Mouse (Mus musculus) layer of hippocampus, adult 8-10 months (tissue): ENCODE measurements around the gene Fam124a. TPM values are rescaled to one million over a fixed set of nuclear protein-coding genes. Genes with fewer than 3 reads are reported as not detected.
"Not testable (repeated sequence)": the region's sequence is repeated elsewhere in the genome, so short reads cannot be mapped to it uniquely, and the experiment has no call there.

ENCODE experiments used
- DNase-seq, 2 experiments: peaks; one replicate each; pipeline ENCODE4 v3.0.0; 2022; ENCODE audit warnings: low spot score in 2 of 2
- total RNA-seq, 4 experiments: library from RNA; stranded (reverse); gene quantifications; 2 replicates each; pipeline ENCODE4 v1.2.4; 2022

Fam124a gene
- 10 to 100 TPM; 12.8 to 15.6 (median 13.7) TPM for total RNA-seq

DNA sequence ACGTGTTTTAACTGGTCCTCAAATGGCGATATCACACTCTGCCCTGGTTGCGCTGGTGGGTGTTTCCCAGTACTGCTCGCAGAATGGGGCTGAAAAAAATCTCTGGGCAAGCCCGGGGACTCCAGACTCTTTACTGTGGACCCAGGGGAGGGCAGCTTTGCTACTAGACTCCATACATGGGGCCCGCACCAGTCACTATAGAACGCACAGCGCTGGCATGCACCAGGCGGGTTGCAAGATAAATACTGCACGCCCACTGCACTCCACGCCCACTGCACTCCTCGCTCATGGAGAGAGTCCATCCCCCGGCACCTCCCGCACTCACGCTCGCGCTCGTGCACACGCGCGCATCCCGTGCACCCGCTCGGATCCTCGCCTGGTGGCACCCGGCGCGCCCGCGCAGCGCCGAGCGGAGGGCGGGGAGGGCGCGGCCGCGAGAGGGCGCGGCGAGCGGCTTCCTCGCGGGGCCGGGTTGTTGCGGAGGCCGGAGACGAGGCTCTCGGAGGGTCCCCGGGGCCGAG, at the start of gene Fam124a:
TSS of gene Fam124a (plus strand) at position 429 of the 521 bp plus-strand sequence.
- peak; percentile 59 to 64 for DNase-seq

DNA sequence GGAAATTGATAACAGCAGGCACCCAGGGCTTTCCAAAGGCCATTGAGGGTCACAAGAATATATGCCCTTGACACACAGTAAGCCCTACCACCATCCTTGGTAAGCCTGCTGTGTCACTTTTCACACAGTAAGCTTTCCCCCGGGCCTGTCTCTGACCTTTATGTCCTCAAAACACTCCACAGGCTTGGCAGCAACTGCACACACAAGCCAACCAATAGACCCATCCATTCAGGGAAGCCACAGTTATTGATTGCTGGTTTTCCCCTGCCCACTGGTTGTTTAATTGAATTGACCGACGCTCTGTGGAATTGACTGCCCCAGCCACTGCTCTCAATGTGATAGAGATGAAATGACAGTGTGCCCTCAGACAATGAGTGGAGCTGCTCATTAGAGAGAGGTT, 49.3 kb upstream of the Fam124a start:
- DNase-seq: no peak

- no peak for DNase-seq
Observed at GRCm38 (mm10) chr14:62509350-62509749, 46.2 kb upstream of the Fam124a start.

DNA sequence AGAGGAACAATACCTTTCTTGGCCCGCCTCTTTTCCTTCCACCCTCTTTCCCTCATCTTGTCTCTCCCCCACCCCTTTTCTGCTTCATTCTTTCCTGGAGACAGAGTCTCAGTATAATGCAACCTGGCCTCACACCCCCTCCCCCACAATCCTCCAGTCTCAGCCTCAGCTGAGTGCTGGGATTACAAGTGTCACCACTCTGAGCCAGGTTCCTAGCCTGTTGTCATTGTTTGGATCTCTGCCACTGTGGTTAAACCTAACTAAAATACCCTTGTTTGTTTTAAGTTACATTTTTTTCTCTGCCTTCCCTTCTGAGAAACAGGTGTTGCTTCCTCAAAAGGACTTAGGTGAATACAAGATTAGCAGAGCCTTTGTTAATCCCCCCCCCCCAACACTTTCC, 42.7 kb upstream of the Fam124a start:
- no peak for DNase-seq

GRCm38 (mm10) chr14:62530951-62531350, 24.6 kb upstream of the Fam124a start:
- DNase-seq: no peak

DNA sequence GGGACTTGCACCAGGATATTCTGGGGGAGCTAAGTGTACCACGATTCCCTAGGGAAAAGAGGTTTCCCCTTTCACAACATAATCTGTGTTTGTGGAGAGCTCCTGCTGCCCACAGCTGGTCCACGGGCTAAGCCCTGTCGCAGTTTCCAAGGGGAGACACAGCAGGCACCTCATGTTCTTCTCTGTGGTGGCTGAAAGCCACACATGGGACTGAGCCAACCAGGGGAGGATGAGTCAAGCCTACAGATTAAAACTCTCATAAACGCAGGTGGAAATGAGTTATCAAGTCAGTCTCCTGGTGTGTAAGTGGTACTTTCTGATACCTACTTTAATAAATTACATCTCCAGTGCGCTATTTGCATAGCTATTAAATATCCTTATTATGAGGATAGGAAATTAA, 19.4 kb upstream of the Fam124a start:
- no peak for DNase-seq

GRCm38 (mm10) chr14:62536988-62537387, 18.5 kb upstream of the Fam124a start:
- DNase-seq: no peak

DNA sequence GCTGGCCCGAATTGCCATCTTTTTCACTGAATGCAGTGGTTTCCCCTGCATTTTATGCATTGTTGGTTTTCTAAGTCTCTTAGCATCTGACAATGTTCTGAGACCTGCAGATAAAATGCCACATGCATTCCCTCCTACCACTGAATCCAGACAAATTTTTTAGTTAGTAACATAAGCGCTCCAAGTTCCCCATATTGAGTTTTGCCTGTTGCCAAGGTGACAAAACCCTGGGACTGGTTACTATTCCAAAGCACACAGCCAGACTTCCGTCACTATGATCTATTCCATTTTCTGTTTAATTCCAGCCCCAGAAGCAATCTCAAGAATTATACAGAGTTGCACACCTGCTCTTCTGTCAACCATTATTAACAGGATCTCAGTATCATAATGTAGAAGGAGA, 15.7 kb upstream of the Fam124a start:
- DNase-seq: peak in 1 of 2 experiments; percentile 25

GRCm38 (mm10) chr14:62541751-62542150, 13.8 kb upstream of the Fam124a start:
- DNase-seq: no peak

DNA sequence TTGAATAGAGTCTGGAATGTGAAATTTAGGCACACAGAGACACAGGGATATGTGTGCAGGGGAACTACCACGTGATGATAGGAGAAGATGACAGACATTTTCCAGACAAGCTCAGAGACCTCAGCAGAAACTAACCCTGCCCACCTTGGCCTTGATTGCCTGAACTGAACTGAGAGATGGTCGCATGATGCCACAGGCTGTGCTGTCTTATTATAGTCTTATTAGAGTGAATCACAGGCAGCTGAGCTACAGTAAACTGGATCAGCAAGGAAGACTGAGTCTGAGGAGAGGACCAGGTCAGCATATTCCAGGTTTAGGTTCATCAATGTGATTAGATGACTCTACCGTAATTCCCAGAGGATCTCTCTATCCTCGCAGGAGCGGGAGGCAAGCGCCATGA, 9.2 kb upstream of the Fam124a start:
- no peak for DNase-seq

- DNase-seq: peak in 1 of 2 experiments; percentile 22
Observed at GRCm38 (mm10) chr14:62546746-62547145, 8.8 kb upstream of the Fam124a start.

DNA sequence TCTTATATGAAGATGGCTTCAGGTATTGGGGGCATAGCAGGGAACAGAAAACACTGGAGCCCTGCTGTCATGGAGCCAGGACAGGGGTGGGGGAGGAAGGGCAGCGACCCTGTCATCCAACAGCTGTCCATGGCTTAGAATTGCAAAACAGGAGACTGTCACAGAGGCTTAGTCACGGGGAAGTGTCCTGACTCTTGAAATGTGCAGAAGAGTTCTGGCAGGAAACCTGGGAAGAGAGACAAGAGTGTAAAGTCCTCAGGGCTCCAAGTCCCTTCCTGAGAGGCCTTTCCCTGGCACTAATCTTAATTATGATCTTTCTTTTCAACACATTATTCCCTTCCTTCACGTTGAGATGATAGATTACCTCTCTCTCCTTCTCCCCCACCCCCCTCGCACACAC, 5.4 kb upstream of the Fam124a start:
- no peak for DNase-seq

- DNase-seq: no peak
Observed at GRCm38 (mm10) chr14:62552771-62553170, 2.8 kb upstream of the Fam124a start.

GRCm38 (mm10) chr14:62553786-62554185, 1.8 kb upstream of the Fam124a start:
- DNase-seq: no peak

- DNase-seq: peak in 1 of 2 experiments; percentile 11
Observed at GRCm38 (mm10) chr14:62555840-62556810, 588 bp downstream of the Fam124a start.

- no peak for DNase-seq
Observed at GRCm38 (mm10) chr14:62557111-62557510, 1.6 kb downstream of the Fam124a start.

DNA sequence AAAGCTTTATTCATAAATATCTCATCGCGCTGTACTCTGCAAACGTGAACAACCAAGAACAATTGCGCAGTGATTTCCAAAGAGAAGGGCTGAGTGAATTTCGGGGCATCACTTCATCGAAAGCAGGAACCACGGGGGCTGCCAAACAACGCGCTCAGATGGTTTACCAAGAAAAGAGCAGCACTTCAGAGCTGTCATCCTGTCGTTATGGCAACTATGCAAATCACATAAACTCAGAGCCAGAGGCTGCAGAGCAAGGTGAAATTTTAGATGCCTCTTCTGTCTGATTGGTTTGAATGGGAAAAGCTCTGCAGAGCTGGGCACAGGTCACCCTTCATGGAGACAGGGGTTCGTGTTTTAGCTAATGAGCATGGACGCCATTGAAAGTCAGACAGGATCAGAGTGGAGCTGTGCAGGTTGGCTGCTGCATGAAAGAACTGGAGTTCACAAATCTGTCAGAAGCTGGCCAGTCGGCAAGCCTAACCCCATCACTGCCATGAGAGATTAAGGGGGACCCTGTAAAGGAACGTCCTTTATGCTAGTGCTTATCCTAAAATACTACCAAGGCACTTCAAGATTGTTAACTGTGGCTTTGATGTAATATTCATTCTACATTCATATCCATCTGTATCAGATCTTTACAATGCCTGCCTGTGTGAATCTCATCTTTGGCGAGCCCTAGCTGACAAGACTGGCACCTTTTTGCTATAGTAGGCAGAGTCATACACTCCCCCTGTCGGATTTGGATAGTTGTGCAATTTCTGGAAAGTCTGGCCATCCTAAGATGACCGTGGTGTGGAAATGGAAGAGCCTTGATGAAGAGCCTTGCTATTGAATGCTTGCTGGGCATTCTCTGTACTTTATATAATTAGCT, 6.6 kb downstream of the Fam124a start:
- DNase-seq: peak; percentile 52 to 61

DNA sequence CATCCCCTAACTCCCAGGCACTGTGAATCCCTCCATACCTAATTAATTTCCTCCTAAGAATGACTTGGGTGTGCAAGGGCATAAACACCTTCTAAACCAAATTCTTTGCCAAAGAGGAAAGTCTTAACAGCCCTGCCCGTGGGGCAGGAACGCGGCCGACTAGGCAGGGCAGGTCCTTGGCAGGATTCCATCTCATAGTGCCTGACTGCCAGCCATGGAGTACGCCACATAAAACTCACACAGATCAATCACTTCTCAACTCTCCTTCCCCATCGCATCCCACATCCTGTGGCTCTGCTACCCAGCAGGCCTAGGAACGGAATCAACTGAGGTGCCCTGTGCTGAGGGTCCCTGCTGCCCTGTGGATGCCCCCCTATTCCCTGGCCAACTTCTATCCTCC, 8.1 kb downstream of the Fam124a start:
- no peak for DNase-seq

DNA sequence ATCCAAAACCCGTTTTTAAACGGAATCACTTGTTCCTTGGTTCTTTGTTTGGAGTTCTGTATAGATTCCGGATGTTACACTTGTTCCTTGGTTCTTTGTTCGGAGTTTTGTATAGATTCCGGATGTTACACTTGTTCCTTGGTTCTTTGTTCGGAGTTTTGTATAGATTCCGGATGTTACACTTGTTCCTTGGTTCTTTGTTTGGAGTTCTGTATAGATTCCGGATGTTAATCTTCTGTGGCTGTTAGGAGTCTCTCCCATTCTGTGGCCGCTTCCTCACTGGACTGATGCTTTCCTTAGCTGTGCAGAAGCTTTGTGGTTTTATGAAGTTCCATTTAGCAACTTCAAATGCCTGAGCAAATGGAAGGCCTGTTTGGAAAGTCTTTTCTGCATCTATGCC, 11.3 kb downstream of the Fam124a start, which contains the start of gene Gm4131:
TSS of gene Gm4131 (minus strand) at position 101 of the 400 bp plus-strand sequence.
- DNase-seq: not testable (repeated sequence)

- no peak for DNase-seq
Observed at GRCm38 (mm10) chr14:62569463-62569862, 13.9 kb downstream of the Fam124a start.

DNA sequence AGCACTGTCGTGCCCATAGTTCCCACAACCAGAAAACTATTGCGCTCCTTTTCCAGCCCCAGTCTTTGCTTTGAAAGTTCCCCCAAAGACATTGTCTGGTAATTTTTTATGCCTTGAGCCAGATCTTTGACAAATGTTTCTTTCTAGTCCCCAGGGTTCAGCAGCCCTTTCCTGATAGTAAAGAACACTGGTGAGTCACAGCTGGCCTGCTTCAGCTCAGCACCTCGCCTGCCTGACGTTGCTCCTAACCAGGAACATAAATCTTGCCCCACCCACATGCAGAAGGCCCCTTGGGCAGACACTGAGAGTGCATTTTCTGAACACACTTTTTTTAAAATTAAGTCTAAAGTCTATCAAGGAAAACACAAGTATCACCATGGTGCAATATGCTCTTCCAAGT, 14.8 kb downstream of the Fam124a start:
- no peak for DNase-seq

GRCm38 (mm10) chr14:62573454-62573853, 17.9 kb downstream of the Fam124a start:
- no peak for DNase-seq
